Mouse (Mus musculus) midbrain, embryonic 16.5 days (tissue): ENCODE data around the gene Ccdc174. TPM values are rescaled to one million over a fixed set of nuclear protein-coding genes. Genes with fewer than 3 reads are reported as not detected.

Experiments used
- polyA plus RNA-seq: library from polyadenylated mRNA; unstranded; fragments of >200 nt; fragmentation: Nextera tagmentation; extraction: Ambion mirVana; gene quantifications from 2 replicates; pipeline ENCODE4 v1.2.1, GENCODE M21; 2015

Gene Ccdc174
- polyA plus RNA-seq, 1 experiment from 2014 or later: 36.2 TPM

Other genes with a start within 250 kb of the Ccdc174 start
- 117 and 125 TPM in 2 replicates for gene Slc6a6, start 194.0 kb upstream of the Ccdc174 start, polyA plus RNA-seq
- 7.8 and 10.1 TPM in 2 replicates for gene Grip2, start 50.8 kb upstream of the Ccdc174 start, polyA plus RNA-seq
- gene 4930590J08Rik, start 24.8 kb downstream of the Ccdc174 start, polyA plus RNA-seq: 1.4 TPM in 2 replicates
- gene Fgd5, start 100.8 kb downstream of the Ccdc174 start, polyA plus RNA-seq: 10.0 and 11.2 TPM in 2 replicates
- 18.7 and 23.4 TPM in 2 replicates for gene Nr2c2, start 213.3 kb downstream of the Ccdc174 start, polyA plus RNA-seq